Mouse (Mus musculus) mature B cell (primary cell): ENCODE data around the gene Tmigd3.

Experiments used
- in situ Hi-C: fragments of 300-500 bp; cut with MboI; formaldehyde crosslinking; loops from 2 replicates; pipeline ENCODE4 v1.14.3; 2019

The Tmigd3 gene

DNA sequence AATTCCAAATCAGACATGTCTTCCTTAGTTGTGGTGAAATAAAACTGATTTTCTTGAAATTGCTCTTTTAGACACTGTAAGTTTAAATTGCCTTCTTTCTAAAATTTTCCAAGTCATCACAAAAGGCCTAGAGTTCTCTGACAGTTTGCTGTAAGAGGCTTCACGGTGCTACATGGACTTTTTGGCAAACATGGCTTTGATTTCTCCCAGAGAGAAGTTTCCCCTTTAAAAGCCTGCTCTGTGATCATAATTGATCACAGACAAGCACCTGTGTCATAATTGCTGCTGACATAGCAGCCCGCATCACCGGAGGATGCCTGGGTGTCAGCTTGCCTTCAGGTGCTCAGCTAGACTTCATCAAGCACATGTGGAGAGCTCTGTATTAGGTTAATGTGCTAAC, at the start of gene Tmigd3, which contains the start of gene Adora3:
Tmigd3 (plus strand) TSS at position 346 of the 400 bp plus-strand sequence.
Adora3 (plus strand) TSS at position 301 of the 400 bp plus-strand sequence.
- in situ Hi-C loops, result no loop called here

DNA sequence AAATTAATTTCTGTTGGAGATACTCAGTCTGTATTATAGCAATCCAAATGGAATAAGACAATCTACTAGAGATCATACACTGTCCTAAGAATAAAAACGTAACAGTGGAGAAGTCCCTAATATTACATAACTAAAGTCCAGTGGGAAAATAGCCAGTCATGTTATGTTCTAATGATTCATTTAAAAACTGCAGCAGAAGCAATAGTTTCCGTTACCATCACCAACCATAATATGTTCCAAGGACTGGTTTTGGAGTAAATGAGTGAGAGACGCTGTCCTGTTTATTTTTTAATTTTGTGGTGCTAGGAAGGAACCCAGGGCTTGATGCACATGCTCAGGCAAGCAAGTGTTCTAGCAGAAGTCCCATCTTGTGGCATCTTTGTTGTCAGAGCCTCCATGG, 49.2 kb upstream of the Tmigd3 start:
- in situ Hi-C loops, result no loop called here

DNA sequence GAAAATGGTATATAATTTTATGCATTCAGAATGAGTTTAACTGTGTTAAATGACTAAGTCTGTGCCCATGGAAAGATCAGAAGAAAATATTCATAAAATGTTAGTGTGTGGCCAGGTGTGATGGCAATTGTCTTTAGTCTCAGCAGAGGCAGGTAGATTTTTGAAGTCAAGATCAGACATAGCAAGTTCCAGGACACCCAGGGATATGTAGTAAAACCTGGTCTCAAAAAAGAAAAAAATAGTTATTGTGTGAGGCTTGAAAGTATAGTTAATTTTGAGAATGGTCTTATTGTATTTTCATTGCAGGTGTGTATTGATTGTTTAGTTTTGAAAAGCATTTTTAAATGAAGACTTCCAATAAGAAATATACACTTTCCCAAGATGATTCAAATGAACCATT, 47.1 kb upstream of the Tmigd3 start:
- in situ Hi-C loops, result no loop called here

DNA sequence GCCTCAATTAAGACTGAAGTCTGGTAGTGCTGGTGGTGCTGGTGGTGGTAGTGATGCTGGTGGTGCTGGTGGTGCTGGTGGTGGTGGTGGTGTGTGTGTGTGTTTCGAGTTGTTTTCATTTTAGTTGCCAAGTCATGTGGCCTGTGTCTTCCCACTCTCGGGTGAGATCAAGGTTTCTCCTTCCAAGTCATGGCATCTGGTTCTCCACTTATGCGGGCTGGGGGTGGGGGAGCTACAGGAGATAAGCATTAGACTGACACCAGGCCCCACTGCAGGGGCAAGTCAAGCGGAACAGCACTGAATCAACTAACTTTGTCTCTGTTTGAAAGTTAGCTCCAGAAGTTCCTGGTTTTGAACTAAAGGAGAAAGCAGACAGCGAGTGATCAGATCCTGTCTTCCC, 46.6 kb upstream of the Tmigd3 start:
- in situ Hi-C loops, result no loop called here

DNA sequence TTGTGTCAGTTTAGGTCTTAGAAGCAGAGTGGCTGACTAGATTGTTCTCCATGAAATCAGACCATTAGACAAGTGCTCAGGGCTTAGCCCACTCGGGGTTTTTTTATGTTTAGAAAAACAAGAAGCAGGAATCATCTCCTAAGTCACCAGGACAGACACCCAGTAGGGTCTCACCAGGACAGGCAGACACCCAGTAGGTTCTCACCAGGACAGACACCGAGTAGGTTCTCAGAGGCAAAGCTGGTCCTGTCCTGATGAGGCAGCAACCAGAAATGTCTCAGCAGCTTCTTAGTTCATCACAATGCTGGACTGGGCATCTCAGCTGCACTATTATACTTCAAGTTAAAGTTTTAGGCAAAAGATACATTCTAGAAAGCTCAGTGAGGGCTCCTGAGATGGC, 46.0 kb upstream of the Tmigd3 start:
- in situ Hi-C loops, result no loop called here

DNA sequence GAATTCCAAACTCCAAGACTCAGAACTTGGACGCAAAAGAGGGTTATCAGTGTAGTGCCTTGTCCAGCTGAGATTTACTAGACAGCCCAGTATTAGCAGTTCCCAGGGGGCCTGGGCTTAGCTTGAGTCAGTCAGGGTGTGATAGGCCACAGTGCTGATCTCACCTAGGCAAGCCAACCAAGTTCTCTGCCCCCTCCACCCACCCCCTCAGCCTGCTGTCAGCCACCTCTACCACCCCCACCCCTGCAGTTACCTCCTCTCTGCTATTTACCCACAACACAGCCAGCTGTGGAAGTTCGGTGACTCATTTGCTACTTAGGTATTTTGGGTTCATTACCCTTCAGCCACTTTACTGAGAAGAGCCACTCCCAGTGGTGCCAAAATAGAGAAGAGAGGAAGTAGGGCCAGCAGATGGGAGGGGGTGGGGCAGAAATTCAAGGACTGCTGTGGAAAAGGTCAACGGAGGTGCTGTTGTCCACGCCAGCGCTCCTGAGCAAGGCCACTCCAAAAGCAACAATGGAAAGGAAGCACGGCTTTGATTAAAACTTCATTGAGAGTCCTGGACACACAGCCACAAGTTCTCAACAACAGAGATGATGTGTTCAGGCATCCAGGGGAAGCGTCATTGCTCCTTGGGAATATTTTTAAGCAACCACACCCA, 45.1 kb upstream of the Tmigd3 start:
- in situ Hi-C loops, result no loop called here

DNA sequence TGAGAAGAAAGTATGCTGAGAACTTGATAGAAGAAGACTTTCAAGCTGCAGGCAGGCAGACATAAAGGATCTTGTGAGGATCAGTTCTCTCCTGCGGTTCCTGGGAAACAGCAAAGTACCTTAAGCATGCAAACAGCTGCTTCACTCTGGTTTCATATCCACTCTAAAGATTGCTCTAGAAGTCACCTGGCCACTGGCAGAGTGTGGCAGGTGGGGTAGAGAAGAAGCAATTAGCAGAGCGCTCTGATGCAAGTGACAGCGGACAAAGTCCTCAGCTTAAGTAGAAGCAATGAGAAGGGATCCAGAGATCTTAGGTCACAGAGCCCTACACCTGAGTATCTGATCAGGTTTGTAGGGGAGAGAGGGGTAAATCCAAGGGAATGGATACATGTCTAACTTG, 39.1 kb upstream of the Tmigd3 start:
- in situ Hi-C loops, result no loop called here

DNA sequence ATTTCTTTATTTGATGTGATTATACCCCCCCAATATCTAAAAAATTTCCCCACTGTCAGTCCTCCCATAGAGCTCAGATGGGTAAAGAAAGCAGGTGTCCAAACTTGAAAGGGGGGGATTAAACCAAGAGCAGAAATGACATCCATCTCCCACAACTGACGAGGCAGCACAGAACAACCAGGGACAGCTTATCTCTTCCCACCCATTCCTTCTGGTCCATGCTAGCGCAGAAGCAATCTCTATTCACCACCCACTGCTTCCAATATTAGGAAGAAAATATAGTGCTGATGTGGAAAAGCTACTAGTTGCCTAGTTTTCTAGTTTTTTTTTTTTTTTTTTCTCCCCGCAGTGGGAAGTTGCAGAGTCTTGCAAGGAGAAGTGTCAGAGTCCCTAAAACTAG, 34.8 kb upstream of the Tmigd3 start:
- in situ Hi-C loops, result no loop called here

DNA sequence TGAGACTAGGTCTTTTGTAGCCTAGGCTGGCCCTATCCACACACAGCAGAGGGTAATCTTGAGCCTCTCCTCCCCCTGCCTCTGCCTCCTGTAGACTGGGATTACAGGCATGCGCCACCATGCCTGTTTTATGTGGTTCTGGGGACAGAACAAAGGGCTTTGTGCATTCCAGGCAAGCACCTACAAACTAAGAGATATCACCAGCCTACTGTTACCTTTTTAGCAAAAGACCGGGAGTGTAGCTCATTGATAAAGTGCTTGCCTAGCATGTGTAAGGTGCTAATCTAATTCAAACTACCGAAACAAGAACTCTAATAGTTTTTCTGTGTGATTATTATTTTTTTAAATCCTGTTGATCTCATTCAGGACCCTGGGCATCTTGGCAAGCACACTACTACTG, 33.8 kb upstream of the Tmigd3 start:
- in situ Hi-C loops, result no loop called here

DNA sequence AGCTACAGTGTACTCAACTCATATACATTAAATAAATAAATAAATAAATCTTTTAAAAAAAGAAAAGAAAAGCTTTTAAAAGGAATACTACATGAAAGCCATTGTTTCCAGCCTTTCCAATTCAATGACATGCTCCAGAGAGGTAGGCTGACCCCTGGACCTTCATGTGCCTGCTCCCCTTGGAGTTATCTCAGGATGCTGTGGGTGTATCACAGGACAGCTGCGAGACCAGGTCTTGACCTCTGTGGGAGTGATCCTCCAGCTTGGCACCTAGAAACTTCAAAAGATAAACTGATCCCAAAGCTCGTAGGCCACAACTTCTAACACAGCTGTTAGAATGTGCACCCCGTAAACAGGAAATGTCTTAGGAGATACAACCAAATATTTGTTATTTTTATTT, 32.0 kb upstream of the Tmigd3 start:
- in situ Hi-C loops, result no loop called here

DNA sequence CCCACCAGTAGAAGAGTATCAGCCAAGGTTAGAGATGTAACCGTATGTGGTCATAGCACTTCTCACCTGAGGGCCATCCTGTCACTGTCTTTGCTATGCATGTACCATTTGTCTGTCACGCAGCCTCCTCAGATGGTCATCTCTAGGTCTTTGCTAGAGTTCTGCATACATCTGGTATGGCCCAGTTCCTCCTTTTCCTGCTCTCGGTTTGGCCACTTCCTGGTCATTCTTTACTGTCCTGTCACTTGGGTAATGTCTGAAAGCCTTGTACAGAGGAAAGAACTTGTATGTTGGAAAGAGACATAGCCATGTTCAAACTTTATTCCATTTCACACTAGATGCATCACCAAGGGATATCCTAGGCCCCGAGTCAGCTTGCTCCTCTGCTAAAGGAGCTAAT, 30.9 kb upstream of the Tmigd3 start:
- in situ Hi-C loops, result no loop called here

DNA sequence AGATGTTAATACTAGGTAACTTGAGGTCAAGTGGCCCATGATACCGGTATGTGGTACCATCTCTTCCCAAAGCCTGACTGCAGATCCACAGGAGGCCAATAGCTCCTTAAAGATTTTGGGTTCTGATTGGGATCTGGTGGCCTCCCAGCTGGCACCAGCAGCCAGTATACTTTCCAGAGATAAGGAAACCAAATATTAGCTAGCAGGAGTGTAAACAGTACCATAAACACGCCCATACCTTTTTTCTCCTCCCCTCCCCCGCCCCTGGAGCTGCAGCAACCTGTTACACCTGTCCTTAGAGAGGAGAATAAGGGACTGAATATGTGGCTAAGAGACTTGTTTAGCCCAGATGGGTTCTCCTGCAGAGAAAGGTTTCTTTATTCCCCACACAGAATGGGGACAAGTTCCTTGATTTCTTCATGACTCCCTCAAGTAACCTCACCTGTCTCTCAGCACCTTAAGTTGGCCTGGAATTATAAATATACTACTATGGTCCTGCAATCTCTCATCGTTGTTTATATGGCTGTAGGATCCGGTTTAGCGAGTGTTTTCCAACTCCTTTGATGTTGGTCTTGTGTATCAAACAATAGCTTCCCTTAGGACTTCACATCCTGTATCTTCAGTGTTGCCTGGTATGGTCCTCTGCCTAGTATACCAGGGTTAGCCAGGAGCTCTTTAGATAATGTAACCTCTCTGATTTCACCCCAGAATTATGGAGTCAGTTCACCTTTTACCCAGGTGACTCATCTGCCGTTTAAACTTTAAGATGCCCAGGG, 24.2 kb upstream of the Tmigd3 start:
- in situ Hi-C loops, result no loop called here

DNA sequence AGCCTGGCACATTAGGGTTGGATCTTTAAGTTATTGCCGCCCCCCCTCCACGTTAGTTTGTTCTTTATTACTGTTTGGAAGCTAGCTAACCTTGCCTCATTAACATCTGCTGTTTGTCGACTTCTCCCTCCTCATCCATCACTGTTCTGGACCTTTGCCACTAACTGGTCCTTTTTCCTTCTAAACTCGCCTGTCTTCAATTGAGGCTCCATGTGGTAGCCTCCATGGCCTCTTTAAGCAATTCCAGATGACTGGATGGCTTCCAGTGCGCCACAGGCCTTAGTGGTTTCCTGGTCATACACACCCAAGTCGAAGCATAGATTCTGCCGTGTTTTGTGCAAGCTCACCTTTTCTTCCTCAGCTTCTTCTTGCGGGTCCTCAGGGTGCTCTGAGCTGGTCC, 16.9 kb upstream of the Tmigd3 start:
- in situ Hi-C loops, result no loop called here

DNA sequence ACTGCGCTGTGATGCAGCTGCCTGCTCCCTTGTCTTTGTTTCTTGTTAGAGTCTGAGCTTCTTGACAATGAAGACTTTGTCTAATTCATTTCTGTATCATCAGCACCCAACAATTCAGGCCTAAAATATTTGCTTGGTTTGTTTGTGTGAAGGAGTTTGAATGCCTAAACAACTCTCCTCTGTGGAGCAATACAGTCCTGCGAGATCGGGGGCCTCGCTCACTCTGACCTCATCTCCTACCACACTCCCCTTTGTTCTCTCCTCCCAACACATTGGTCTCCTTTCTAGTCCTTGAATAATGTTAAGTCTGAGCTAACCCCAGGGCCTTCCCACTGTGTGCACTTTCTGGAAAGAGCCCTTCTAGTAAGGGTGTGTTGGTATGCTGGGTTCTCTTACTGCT, 15.9 kb upstream of the Tmigd3 start:
- in situ Hi-C loops, result no loop called here

DNA sequence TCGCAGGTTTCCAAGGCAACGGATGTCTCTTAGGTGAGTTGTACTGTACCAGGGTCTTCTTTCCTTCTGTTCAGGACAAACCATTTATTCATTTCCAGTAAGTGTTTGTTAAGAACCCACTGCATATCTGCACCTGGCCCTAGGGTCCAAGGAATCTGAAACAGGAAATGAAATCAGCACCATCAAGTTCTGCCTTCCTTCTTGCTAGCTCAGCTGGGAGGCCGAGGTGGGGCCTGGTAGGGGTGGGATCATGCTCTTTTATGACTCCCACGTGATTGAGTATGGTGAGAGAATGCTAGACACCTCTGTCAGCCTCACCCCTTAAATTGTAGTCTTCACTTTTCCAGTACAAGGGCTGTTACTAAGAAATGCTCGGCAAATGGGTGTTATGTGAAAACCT, 13.2 kb upstream of the Tmigd3 start:
- in situ Hi-C loops, result no loop called here

DNA sequence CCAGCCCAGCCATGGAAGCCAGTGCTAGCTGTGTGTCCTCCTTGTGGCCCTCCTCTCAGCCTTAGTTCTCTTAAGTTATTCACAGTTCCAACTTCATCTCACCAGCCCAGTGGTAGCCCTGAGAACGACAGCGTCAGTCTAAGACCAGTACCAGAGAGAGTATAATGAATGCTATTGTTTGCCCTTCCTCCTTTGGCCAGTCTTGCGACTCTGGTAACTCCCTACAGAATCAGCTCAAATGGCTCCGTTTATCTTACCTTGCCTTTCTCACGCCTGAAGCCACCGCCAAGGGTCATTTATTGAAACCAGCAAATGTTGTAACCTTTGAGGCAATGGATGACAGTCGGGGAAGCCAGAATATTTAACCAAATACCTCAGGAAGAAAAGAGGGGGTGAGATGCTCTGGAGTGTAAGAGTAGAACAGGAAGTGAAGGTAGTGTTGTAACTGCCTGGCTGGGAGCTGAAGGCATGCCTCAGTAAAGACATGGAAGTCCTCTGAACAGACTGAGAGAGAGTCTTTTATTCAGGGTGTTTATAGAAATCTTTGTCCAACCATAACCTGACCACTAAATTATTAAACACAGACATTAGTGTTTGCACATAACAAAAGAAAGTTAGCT, 8.8 kb upstream of the Tmigd3 start:
- in situ Hi-C loops, result no loop called here

DNA sequence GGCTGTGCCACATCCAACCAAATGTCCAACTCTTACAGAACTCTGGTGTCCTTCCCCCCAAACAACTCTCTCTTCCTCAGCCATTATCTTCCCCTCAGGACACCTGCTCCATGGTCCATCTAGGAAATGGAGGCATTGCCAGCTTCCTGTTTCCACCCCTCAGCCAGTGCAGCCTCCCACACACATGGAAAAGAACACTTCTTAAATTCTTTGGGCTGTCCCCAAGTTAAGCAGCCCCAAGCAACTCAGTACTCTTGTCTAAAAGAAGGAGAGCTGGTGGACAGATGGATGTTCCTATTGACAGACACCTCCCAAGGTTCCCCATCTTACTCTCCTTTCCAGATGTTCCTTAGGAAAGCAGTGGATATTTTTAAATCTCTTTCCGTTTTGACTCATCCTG, 6.6 kb upstream of the Tmigd3 start:
- in situ Hi-C loops, result no loop called here

DNA sequence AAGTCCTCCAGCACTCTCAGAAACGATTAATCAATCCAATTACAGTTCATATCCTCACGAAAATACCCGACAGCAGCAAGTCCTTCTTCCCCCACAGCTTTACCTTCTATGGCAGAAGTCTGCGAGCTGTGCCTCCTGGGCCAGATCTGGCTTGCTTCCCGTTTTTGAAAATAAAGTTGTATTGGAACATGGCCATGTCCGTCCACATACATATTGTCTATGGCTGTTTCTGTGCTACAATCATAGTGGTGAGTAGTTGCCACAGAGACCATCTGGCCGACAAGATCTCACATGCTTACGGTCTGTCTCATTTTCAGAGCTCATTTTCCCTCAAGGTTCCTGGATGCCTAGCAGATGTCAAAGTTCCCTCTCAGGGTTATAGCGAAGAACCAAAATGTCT, 5.6 kb upstream of the Tmigd3 start:
- in situ Hi-C loops, result no loop called here

DNA sequence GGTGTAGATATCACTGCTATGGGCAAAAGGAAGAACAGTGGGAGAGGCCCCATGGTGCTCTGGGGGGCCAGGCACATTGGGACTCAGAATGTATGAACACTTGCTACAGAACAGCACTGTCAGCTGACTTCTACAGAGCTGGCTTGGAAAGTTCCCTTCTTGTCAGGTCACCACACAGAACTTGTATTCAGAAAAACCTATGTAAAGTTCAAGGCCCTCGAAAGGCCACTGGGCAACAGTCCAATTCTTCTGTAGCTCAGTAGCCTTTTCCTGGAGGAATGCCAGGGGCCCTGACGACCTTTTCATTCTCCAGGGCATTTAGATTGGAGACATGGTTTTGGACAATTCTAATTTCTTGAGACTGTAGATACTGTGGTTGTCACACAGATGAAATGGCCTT, 2.6 kb upstream of the Tmigd3 start:
- in situ Hi-C loops, result no loop called here

DNA sequence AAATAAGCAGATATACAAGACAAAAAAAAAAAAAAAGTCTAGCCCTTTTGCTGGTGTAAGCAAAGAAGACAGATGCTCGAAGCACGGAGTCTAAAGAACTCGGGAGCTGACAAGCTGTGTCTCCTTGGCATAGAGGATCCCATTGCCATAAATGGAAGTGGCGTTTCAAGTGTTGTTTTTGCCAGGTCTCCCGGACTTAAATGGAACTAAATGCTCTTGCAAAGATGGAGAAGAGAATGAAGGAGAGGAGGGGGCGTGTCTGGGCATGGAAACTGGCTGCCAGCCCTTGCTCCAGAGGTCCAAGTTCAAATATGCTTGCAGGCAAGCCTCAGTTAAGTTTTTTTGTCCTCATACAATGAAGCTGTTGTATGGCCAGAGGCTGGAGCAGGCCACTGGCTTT, 1.3 kb downstream of the Tmigd3 start:
- in situ Hi-C loops, result no loop called here

DNA sequence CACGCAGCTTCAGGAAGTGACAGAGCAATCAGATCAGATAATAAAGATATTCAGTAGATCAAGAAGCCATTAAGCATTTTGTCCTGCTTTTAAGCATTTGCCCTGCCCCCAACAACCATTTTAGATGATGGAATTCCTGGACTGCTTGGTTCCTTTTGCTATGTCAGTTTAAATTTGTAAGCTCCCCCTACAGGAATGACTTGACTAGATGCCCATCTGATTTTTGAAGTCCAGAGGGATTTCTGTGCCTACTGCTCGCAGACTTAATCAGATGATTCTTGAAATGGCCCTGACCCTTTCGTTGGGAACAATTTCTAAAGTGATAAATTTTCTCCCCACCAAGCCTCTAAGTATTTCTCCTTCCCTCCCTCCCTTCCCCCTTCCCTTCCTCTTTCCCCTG, 1.9 kb downstream of the Tmigd3 start:
- in situ Hi-C loops, result no loop called here

DNA sequence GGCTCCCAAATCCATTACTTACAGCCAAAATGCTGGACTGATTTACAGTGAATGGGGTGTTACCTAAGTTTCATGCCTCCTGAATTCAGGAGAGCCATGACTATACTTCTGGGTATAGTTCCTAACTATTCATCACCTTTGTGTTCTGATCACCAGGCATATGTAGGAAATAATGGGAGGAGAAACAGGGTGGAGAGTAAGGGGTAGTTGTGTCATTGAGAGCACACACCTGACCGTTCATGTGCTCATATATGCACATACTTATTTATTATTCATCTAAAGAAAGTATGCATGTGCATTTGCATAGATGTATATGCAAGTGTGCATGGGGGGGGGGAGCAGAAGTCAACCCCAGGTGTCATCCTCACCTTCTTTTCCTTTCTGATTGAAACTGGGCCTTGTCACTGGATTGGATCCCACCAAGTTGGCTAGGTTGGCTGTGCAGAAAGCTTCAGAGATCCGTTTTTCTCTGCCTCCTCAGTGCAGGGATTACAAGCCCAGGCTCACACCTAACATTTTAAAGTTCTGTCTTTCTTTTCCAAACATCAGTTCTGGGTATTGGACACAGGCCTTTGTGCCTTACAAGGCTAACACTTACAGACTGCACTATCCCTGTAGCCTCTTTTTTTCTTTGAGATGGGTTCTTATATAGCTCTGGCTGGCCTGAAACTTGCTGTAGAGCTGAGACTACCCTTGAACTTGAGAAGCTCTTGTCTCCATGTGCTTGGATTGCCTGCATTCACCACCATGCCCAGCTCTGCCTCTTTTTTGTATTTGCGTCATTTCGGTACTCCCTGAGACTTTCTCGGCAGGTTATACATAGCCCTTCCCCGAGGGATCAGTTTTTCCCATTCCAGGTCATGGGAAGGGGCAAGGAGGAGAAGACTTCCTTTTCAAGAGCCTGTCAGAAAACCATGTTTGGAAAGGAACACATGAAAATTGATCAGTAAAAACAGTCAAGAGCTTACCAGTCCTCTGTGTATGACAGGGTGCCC, 3.0 kb downstream of the Tmigd3 start:
- in situ Hi-C loops, result no loop called here
